Mouse (Mus musculus): ENCODE data around the gene Vps18. TPM values are rescaled to one million over a fixed set of nuclear protein-coding genes. Genes with fewer than 3 reads are reported as not detected.

Vps18 gene
- polyA plus RNA-seq, 1 experiment from 2014 or later, result 20.5 TPM

DNA sequence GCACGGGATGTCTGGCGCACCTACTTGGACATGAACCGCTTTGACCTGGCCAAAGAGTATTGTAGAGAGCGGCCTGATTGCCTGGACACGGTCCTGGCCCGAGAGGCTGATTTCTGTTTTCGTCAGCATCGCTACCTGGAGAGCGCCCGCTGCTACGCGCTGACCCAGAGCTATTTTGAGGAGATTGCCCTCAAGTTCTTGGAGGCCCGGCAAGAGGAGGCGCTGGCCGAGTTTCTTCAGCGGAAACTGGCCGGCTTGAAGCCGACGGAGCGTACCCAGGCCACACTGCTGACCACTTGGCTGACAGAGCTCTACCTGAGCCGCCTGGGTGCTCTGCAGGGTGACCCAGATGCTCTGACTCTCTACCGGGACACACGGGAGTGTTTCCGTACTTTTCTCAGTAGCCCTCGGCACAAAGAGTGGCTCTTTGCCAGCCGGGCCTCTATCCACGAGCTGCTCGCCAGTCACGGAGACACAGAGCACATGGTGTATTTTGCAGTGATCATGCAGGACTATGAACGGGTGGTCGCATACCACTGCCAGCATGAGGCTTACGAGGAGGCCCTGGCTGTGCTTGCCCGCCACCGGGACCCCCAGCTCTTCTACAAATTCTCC is 5.3 kb downstream of the Vps18 start:
- 95% methylated on average over 34 of the region's 34 CpGs for whole genome bisulfite sequencing
- peaks cover 13% of the 10 kb centered on the region; the same call in 1 of the 2 replicates for H3K36me3 ChIP-seq (ENCODE audit: control insufficient read depth, insufficient read depth, low read length)
- no peak for ATAC-seq (replicated peaks; ENCODE audit: low FRiP score)

GRCm38 (mm10) chr2:119294411-119294810 is 5.9 kb downstream of the Vps18 start:
- Histone ChIP-seq H3K27me3 (ENCODE audit: control insufficient read depth, insufficient read depth, low read length) (no peaks in the 10 kb centered on the region), H3K4me2 (ENCODE audit: low read depth, low read length, severe bottlenecking) (no peak overlapping the region), H3K36me3 (ENCODE audit: control insufficient read depth, insufficient read depth, low read length) (peaks cover 13% of the 10 kb centered on the region; the same call in 1 of the 2 replicates), H3K9me3 (ENCODE audit: control insufficient read depth, low read length) (no peaks in the 10 kb centered on the region), H3K9ac (ENCODE audit: low read length) (no peak overlapping the region), H3K27ac (ENCODE audit: low read depth, low read length) (no peak overlapping the region), H3K4me1 (replicated peaks; ENCODE audit: control insufficient read depth, insufficient read depth, low read length) (peaks cover 2% of the 10 kb centered on the region; the same call in 1 of the 2 replicates), H3K4me3 (ENCODE audit: low read depth, low read length) (no peak overlapping the region)
- WGBS, result 94% methylated on average over 18 of the region's 18 CpGs
- no peak for DNase-seq (ENCODE audit: low spot score)
- no peak for ATAC-seq (replicated peaks; ENCODE audit: low FRiP score)

More for the DNA sequence above, 5.3 kb downstream of the Vps18 start:
- H3K27me3 ChIP-seq (ENCODE audit: control insufficient read depth, insufficient read depth, low read length), result no peaks in the 10 kb centered on the region
- H3K4me1 ChIP-seq (replicated peaks; ENCODE audit: control insufficient read depth, insufficient read depth, low read length), result peaks cover 5% of the 10 kb centered on the region; the same call in 1 of the 2 replicates
- H3K4me3 ChIP-seq (ENCODE audit: low read depth, low read length), result no peak overlapping the region
- H3K9ac ChIP-seq (ENCODE audit: low read length), result no peak overlapping the region
- no peak for DNase-seq (ENCODE audit: low spot score)
- no peak overlapping the region for H3K27ac ChIP-seq (ENCODE audit: low read depth, low read length)
- H3K4me2 ChIP-seq (ENCODE audit: low read depth, low read length, severe bottlenecking), result no peak overlapping the region
- no peaks in the 10 kb centered on the region for H3K9me3 ChIP-seq (ENCODE audit: control insufficient read depth, low read length)

DNA sequence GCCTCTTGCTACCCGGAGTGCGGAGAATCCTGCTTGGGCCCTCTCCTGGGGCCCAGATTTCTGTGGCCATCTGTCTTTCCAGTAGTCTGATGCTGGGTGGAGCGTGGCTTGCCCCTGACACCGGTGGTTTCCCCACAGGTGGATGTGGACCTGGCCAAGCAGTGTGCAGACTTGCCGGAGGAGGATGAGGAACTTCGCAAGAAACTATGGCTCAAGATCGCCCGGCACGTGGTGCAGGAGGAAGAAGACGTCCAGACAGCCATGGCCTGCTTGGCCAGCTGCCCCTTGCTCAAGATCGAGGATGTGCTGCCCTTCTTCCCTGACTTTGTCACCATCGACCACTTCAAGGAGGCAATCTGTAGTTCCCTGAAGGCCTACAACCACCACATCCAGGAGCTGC is 8.2 kb downstream of the Vps18 start:
- Histone ChIP-seq H3K27ac (ENCODE audit: low read depth, low read length) (no peak overlapping the region), H3K27me3 (ENCODE audit: control insufficient read depth, insufficient read depth, low read length) (no peaks in the 10 kb centered on the region), H3K9me3 (ENCODE audit: control insufficient read depth, low read length) (no peaks in the 10 kb centered on the region), H3K4me2 (ENCODE audit: low read depth, low read length, severe bottlenecking) (no peak overlapping the region), H3K4me3 (ENCODE audit: low read depth, low read length) (no peak overlapping the region), H3K4me1 (replicated peaks; ENCODE audit: control insufficient read depth, insufficient read depth, low read length) (peaks cover 11% of the 10 kb centered on the region; the same call in 1 of the 2 replicates), H3K9ac (ENCODE audit: low read length) (no peak overlapping the region), H3K36me3 (ENCODE audit: control insufficient read depth, insufficient read depth, low read length) (peaks cover 13% of the 10 kb centered on the region; the same call in 1 of the 2 replicates)
- DNase-seq (ENCODE audit: low spot score) (no peak), ATAC-seq (replicated peaks; ENCODE audit: low FRiP score) (no peak)
- 92% methylated on average over 12 of the region's 12 CpGs for WGBS

DNA sequence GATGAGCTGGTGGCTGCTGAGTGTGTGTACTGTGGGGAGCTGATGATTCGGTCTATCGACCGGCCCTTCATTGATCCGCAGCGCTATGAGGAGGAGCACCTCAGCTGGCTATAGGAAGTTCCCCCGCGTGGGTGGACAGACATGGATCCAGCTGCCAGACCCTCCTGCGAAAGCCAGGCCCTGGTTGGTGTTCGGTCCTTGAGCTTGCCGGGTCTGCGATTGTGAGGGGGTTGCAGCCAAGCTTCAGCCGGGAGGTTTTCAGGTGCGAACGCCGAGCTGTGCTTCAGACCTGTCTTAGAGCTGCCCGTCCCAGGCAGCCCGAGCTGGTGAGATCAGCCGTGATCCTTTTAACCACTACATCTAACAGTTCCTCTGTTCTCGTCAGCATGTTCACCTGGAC is 9.0 kb downstream of the Vps18 start:
- ATAC-seq (replicated peaks; ENCODE audit: low FRiP score) (no peak), DNase-seq (ENCODE audit: low spot score) (no peak)
- Histone ChIP-seq H3K4me2 (ENCODE audit: low read depth, low read length, severe bottlenecking) (no peak overlapping the region), H3K9ac (ENCODE audit: low read length) (no peak overlapping the region), H3K4me1 (replicated peaks; ENCODE audit: control insufficient read depth, insufficient read depth, low read length) (peaks cover 11% of the 10 kb centered on the region; the same call in 1 of the 2 replicates), H3K27ac (ENCODE audit: low read depth, low read length) (no peak overlapping the region), H3K36me3 (ENCODE audit: control insufficient read depth, insufficient read depth, low read length) (peaks cover 13% of the 10 kb centered on the region; the same call in 1 of the 2 replicates), H3K4me3 (ENCODE audit: low read depth, low read length) (no peak overlapping the region), H3K9me3 (ENCODE audit: control insufficient read depth, low read length) (no peaks in the 10 kb centered on the region), H3K27me3 (ENCODE audit: control insufficient read depth, insufficient read depth, low read length) (no peaks in the 10 kb centered on the region)
- 95% methylated on average over 19 of the region's 19 CpGs for WGBS

DNA sequence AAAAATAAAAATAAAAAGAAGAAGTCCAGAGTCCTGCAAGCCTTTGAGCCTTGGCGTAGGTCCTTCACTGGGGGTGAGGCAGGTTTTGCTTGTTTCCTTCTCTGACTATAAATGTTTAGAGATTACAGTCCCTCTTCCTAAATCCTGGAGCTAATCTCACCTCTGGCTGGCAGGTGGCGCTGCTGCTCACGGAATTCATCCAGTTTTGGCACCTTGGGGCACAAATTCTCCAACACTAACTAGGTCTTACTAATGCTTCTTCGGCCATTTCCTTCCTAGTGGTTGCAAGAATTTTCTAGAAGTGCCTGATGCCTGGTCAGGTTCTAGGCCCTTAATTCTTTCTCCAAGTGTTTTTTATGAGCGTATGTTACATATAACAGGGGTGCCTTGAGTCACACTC is 9.8 kb downstream of the Vps18 start:
- 53% methylated on average over 5 of the region's 5 CpGs for WGBS
- no peak overlapping the region for H3K27ac ChIP-seq (ENCODE audit: low read depth, low read length)
- ATAC-seq (replicated peaks; ENCODE audit: low FRiP score) (no peak), DNase-seq (ENCODE audit: low spot score) (peak; percentile 74)
- peaks cover 11% of the 10 kb centered on the region; the same call in 1 of the 2 replicates for H3K4me1 ChIP-seq (replicated peaks; ENCODE audit: control insufficient read depth, insufficient read depth, low read length)
- H3K9ac ChIP-seq (ENCODE audit: low read length), result no peak overlapping the region
- no peaks in the 10 kb centered on the region for H3K27me3 ChIP-seq (ENCODE audit: control insufficient read depth, insufficient read depth, low read length)
- peaks cover 13% of the 10 kb centered on the region; the same call in 1 of the 2 replicates for H3K36me3 ChIP-seq (ENCODE audit: control insufficient read depth, insufficient read depth, low read length)
- no peak overlapping the region for H3K4me2 ChIP-seq (ENCODE audit: low read depth, low read length, severe bottlenecking)
- no peak overlapping the region for H3K4me3 ChIP-seq (ENCODE audit: low read depth, low read length)
- no peaks in the 10 kb centered on the region for H3K9me3 ChIP-seq (ENCODE audit: control insufficient read depth, low read length)

DNA sequence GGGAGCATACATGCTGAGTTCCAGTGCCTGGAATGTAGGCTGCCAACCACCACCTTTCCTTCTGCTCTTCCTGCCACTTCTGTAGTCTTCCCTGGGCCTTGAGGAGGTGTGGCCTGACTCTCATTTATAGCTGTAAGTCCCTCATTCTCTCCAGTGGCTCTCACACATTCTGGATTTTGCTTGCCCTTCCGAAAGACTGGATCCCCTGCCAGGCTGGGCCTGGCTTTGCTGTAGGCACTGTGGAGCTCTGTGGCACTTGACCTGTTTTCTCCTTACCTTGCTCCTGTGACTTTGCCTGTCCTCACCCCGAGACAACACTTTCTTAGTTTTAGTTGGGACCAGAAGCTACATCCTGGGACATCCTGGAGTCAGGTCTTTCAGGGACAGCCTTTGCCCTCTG is 10.3 kb downstream of the Vps18 start:
- no peaks in the 10 kb centered on the region for H3K9me3 ChIP-seq (ENCODE audit: control insufficient read depth, low read length)
- H3K36me3 ChIP-seq (ENCODE audit: control insufficient read depth, insufficient read depth, low read length), result peaks cover 10% of the 10 kb centered on the region; the same call in 1 of the 2 replicates
- H3K27ac ChIP-seq (ENCODE audit: low read depth, low read length), result no peak overlapping the region
- H3K4me3 ChIP-seq (ENCODE audit: low read depth, low read length), result no peak overlapping the region
- no peak overlapping the region for H3K4me2 ChIP-seq (ENCODE audit: low read depth, low read length, severe bottlenecking)
- no peaks in the 10 kb centered on the region for H3K27me3 ChIP-seq (ENCODE audit: control insufficient read depth, insufficient read depth, low read length)
- 87% methylated on average over 2 of the region's 2 CpGs for WGBS
- peaks cover 11% of the 10 kb centered on the region; the same call in 1 of the 2 replicates for H3K4me1 ChIP-seq (replicated peaks; ENCODE audit: control insufficient read depth, insufficient read depth, low read length)
- DNase-seq (ENCODE audit: low spot score) (no peak), ATAC-seq (replicated peaks; ENCODE audit: low FRiP score) (no peak)
- H3K9ac ChIP-seq (ENCODE audit: low read length), result no peak overlapping the region

DNA sequence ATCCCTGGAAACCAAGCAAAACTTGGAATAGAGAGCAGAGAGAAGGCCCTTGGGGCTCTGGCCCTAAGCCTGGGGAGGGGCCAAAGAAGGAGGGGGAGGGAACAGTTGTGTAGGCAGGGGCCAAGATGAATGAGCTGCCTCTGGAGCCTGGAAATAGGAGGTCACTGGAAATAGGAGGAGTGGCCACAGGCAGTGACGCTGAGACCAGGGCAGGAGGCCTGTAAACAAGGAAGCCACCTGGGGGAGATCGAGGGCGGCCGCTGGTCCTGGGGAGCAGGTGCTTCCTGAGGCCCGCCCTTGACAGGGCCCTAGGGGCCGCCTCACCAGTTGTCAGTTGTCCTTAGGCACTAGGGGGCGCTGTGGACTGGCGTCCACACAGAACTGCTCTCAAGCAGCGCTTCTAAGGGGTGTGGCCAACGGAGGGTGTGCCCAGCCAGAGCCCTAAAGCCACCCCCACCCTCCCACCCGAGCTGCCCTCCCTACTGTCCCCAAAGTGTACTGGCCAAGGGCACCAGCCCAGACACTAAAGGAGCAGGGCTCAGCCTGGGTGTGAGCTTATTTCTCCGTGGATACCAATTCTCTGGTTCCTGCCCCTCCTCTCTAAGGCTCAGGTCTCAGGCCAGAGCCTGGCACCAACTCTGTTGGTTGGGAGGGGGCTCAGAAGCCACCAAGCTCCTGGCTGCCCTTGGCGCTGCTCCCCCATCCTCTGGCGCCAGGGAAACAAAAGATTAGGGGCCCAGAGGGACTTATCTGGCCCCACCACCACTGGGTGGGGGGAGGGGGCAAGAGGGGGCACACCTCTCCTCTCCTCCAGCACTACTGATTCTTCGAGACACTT is 11.7 kb downstream of the Vps18 start:
- H3K9me3 ChIP-seq (ENCODE audit: control insufficient read depth, low read length), result no peaks in the 10 kb centered on the region
- H3K4me3 ChIP-seq (ENCODE audit: low read depth, low read length), result no peak overlapping the region
- H3K36me3 ChIP-seq (ENCODE audit: control insufficient read depth, insufficient read depth, low read length), result peaks cover 4% of the 10 kb centered on the region; the same call in 1 of the 2 replicates
- H3K4me2 ChIP-seq (ENCODE audit: low read depth, low read length, severe bottlenecking), result 0 out of 2 replicates have a peak overlapping the region, but pooled peaks have one; percentile 9
- 5% methylated on average over 15 of the region's 15 CpGs for WGBS
- H3K9ac ChIP-seq (ENCODE audit: low read length), result 0 out of 2 replicates have a peak overlapping the region, but pooled peaks have one; percentile 10
- H3K27me3 ChIP-seq (ENCODE audit: control insufficient read depth, insufficient read depth, low read length), result no peaks in the 10 kb centered on the region
- ATAC-seq (replicated peaks; ENCODE audit: low FRiP score), result peak; percentile 75
- peak; percentile 90 for DNase-seq (ENCODE audit: low spot score)
- peaks cover 11% of the 10 kb centered on the region; the same call in 1 of the 2 replicates for H3K4me1 ChIP-seq (replicated peaks; ENCODE audit: control insufficient read depth, insufficient read depth, low read length)
- no peak overlapping the region for H3K27ac ChIP-seq (ENCODE audit: low read depth, low read length)

DNA sequence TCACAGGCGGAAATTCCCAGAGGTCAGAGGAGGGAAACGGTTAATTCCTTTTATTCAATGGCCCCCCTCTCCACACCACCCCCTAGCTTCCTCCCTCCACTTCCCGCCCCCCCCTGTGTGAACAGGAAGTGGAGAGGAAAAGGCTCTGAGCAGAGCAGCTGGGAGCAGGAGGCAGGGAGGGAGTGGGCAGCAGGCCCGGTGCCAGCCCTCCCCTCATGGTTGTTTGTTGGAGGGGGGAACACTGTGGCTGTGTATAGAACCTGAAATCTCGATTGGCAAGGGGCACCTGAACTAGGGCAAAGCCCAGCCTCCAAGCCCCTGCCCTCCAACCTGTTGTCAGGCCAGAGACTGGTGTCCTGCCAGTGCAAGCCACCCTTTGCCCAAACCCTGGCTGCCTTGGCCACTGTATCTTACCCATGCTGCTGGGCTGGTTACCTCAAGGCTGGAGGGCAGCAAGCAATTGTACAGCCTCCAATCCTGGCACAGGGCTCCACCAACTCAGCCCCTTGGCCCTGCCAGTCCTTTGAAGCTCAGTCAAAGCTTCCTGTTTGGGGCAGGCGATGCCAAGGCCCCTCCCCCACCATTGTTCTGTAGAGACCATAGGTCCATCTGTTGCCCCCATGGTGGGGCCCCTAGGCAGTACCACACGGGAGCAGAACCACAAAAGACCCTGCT is 12.4 kb downstream of the Vps18 start:
- Histone ChIP-seq H3K9me3 (ENCODE audit: control insufficient read depth, low read length) (no peaks in the 10 kb centered on the region), H3K27me3 (ENCODE audit: control insufficient read depth, insufficient read depth, low read length) (no peaks in the 10 kb centered on the region), H3K4me1 (replicated peaks; ENCODE audit: control insufficient read depth, insufficient read depth, low read length) (peaks cover 11% of the 10 kb centered on the region; the same call in 1 of the 2 replicates), H3K4me3 (ENCODE audit: low read depth, low read length) (no peak overlapping the region), H3K9ac (ENCODE audit: low read length) (no peak overlapping the region), H3K4me2 (ENCODE audit: low read depth, low read length, severe bottlenecking) (no peak overlapping the region), H3K27ac (ENCODE audit: low read depth, low read length) (no peak overlapping the region), H3K36me3 (ENCODE audit: control insufficient read depth, insufficient read depth, low read length) (peaks cover 4% of the 10 kb centered on the region; the same call in 1 of the 2 replicates)
- no peak for DNase-seq (ENCODE audit: low spot score)
- peak; percentile 25 for ATAC-seq (replicated peaks; ENCODE audit: low FRiP score)
- WGBS, result 40% methylated on average over 6 of the region's 7 CpGs

Data from forebrain, embryonic 11.5 days (tissue).